Mouse (Mus musculus) G1E (cell line): ENCODE data around the gene Spaca9.

Source experiments
- CTCF ChIP-seq: IDR thresholded peaks from 2 replicates; pipeline ENCODE4 v1.5.1; 2012; ENCODE audit warnings: low read depth, low read length, inconsistent platforms, mixed read lengths
- GATA1 ChIP-seq: IDR thresholded peaks from 2 replicates; pipeline ENCODE4 v1.6.1; 2012; ENCODE audit warnings: borderline replicate concordance, low read length, inconsistent platforms, mixed read lengths
- TAL1 ChIP-seq: conservative IDR thresholded peaks from 2 replicates; pipeline ENCODE4 v1.6.1; 2012; ENCODE audit warnings: low read depth, low read length, inconsistent platforms, mixed read lengths

- TF ChIP-seq GATA1 (no peak), CTCF (no peak), TAL1 (no peak)
Measured at GRCm38 (mm10) chr2:28698566-28698965, 961 bp downstream of the Spaca9 start.
